Mouse (Mus musculus) bone marrow macrophage, adult 2 months (primary cell): ENCODE results near the gene Tgfbr2. TPM values are rescaled to one million over a fixed set of nuclear protein-coding genes. Genes with fewer than 3 reads are reported as not detected.

Experiments
- H3K27ac ChIP-seq: 2 replicates; pipeline ENCODE4 v1.5.1; 2012; ENCODE audit warnings: low read depth, low read length; ENCODE audit not compliant: insufficient read depth
- H3K4me1 ChIP-seq: 2 replicates; pipeline ENCODE4 v1.6.1; 2012; ENCODE audit warnings: low read length; ENCODE audit not compliant: control insufficient read depth, insufficient read depth
- H3K4me3 ChIP-seq: 2 replicates; pipeline ENCODE4 v1.5.1; 2012; ENCODE audit warnings: mild to moderate bottlenecking, low read length, moderate library complexity; ENCODE audit not compliant: insufficient read depth
- CTCF ChIP-seq: IDR thresholded peaks from 2 replicates; pipeline ENCODE4 v1.5.1; 2012; ENCODE audit warnings: low read depth, mild to moderate bottlenecking, low read length, moderate library complexity
- POLR2A ChIP-seq: IDR thresholded peaks from 2 replicates; pipeline ENCODE4 v1.6.1; 2012; ENCODE audit warnings: mild to moderate bottlenecking, low read depth, low read length, borderline replicate concordance
- polyA plus RNA-seq: library from polyadenylated mRNA; stranded (reverse); fragments of >200 nt; gene quantifications from 2 replicates; pipeline ENCODE4 v1.2.4, GENCODE M21; 2012; ENCODE audit not compliant: missing spikeins, insufficient read depth, insufficient read length

Tgfbr2 gene
- polyA plus RNA-seq, 1 experiment: 79.7 TPM

DNA sequence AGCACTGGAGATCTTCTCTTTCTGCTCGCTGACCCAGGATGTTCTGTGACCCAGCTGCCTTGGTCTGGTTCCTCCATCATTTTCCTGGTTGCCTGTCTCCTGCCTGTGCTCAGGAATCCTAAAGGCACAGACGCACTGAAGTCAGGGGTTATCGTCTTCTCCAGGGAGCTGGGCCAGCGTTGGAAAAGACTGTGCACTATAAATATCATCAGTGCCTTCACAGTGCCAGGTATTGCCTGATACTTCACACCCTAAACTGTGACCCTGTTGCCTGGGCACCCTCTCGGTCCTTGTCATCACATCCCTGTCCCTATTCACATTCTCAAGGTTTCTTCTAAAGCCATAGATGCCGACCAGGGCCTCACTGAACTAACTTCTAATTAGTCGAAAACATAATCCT, 55.2 kb downstream of the Tgfbr2 start:
- Histone ChIP-seq H3K4me1 (peaks cover 26% of the 10 kb centered on the region), H3K4me3 (no peak overlapping the region), H3K27ac (no peak overlapping the region)
- TF ChIP-seq CTCF (no peak), POLR2A (no peak)

- no peak for TF ChIP-seq CTCF
- no peak for TF ChIP-seq POLR2A
- Histone ChIP-seq H3K4me1 (peaks cover 18% of the 10 kb centered on the region), H3K27ac (no peak overlapping the region), H3K4me3 (no peak overlapping the region)
These were observed 56.8 kb downstream of the Tgfbr2 start for GRCm38 (mm10) chr9:116118332-116118872.

DNA sequence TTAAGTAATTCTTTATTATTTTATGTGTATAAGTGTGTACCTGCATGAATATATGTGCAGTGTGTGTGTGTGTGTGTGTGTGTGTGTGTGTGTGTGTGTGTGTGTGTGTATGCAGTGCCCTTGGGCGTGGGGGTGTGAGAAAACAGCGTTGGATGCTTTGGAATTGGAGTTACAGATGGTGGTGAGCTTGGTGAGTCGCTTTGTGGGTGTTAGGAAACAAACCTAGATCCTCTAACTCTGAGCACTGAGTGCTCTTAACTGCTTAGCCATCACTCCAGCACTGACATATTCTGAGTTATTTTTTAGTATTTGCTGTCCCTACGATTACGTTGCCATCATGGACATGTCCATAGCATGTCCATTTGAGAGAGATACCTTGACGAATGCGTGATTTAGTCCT, 59.3 kb downstream of the Tgfbr2 start:
- Histone ChIP-seq H3K27ac (no peak overlapping the region), H3K4me1 (no peaks in the 10 kb centered on the region), H3K4me3 (no peak overlapping the region)
- no peak for TF ChIP-seq POLR2A
- no peak for TF ChIP-seq CTCF

- Histone ChIP-seq H3K4me1 (no peaks in the 10 kb centered on the region), H3K27ac (no peak overlapping the region), H3K4me3 (no peak overlapping the region)
- TF ChIP-seq CTCF (no peak), POLR2A (no peak)
These were observed 60.8 kb downstream of the Tgfbr2 start for GRCm38 (mm10) chr9:116114339-116114738.

DNA sequence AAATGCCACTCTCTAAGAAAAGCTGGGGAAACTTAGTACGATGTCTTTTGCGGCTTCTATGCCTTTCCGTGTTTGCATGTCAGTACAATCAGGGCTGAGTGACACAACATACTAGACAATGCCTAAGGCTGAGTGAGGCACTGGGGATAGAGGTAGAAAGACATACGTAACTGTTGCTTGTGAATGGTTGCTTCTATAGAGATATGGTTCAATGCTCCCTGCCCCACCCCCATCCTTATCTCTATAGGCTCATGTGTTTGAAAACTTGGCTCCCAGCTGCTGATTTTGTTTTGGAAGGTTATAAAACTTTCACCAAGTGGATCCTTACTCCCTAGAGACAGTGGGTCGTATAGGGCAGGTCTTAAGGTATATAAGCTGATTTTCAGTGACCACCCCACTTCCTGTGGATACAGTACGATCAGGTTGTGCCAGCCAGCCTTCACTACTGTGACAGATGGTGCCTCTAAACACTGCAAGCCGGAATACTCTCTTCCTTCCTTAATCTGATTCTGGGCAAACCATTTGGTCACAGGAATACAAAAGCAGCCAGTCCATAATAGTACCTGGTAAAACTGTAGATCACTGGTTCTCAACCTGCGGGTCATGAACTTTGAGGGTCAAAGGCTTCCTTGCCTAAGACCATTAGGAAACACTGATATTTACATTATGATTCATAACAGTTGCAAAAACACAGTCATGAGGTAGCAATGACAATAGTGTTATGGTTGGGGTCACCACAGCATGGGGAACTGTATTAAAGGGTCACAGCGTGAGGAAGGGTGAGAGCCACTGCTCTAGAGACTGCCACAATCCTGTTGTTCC, 63.8 kb downstream of the Tgfbr2 start:
- TF ChIP-seq CTCF (no peak), POLR2A (no peak)
- Histone ChIP-seq H3K4me3 (no peak overlapping the region), H3K27ac (no peak overlapping the region), H3K4me1 (0 out of 2 replicates have a peak, but pooled peaks cover 2% of the 10 kb centered on the region)

- H3K4me3 ChIP-seq: no peak overlapping the region
- no peak overlapping the region for H3K27ac ChIP-seq
- 0 out of 2 replicates have a peak, but pooled peaks cover 2% of the 10 kb centered on the region for H3K4me1 ChIP-seq
- TF ChIP-seq POLR2A (no peak), CTCF (no peak)
These were observed 66.4 kb downstream of the Tgfbr2 start for GRCm38 (mm10) chr9:116108729-116109128.

DNA sequence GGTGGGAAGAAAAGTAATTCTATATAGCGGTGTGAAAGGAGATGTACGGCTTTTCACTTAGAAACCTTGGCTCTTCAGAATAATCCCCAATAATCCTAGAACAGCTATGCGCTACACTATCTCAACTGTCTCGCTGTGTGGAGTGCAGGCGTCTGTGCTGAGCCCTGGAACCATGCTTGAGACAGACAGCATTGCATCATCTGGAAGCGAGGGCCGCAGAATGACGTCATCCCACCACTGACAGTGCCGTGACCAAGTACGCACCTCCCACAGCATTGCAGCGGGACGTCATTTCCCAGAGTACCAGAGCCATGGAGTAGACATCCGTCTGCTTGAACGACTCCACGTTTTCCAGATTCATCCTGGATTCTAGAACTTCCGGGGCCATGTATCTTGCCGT, 70.4 kb downstream of the Tgfbr2 start:
- Histone ChIP-seq H3K4me3 (no peak overlapping the region), H3K4me1 (peaks cover 28% of the 10 kb centered on the region), H3K27ac (no peak overlapping the region)
- no peak for TF ChIP-seq POLR2A
- TF ChIP-seq CTCF: no peak

DNA sequence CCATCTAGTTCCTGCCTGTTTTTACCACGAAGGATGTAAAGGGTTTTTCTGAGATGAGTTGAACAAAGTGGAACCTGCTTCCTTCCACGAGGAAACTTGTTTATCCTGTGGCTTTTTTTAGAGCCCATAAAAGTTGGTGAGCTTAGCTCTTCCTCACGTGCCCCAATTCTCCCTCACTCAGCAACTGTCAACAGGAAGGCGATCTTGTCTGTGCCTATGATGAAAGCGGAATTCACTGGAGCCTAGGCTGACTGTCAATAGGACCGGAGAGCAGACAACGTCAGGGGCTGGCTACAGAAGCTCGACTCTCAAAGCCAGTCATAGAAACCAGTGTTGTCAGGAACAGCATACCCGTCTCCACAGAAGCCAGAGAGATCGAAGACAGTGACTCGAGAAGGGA, 73.3 kb downstream of the Tgfbr2 start:
- TF ChIP-seq CTCF (no peak), POLR2A (no peak)
- peak overlapping the region; percentile 89 for H3K27ac ChIP-seq

DNA sequence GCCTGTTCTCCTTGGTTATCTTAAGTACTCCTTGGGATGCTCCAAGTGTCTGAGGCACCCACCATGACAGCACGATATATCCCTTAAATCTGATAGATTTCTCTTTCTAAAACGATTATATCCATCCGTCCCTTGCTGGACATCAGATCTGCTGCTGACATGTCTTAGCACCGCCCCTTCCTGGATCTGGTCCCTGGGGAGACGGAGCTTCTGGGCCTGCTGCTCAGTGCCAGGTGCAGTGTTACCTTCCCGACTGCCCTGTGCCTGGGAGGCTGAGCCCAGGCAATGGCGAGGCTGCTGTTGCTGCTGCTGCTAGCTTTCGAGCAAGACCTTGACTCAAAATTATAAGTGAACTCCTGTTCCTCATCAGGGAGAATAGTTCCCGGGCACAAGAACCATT, 75.1 kb downstream of the Tgfbr2 start:
- Histone ChIP-seq H3K27ac (no peak overlapping the region), H3K4me3 (no peak overlapping the region), H3K4me1 (peaks cover 48% of the 10 kb centered on the region)
- TF ChIP-seq POLR2A (no peak), CTCF (no peak)

More for the DNA sequence above, 73.3 kb downstream of the Tgfbr2 start:
- Histone ChIP-seq H3K4me3 (no peak overlapping the region), H3K4me1 (peaks cover 39% of the 10 kb centered on the region)

GRCm38 (mm10) chr9:116099596-116099993, 75.6 kb downstream of the Tgfbr2 start:
- Histone ChIP-seq H3K4me3 (no peak overlapping the region), H3K27ac (no peak overlapping the region), H3K4me1 (peaks cover 48% of the 10 kb centered on the region)
- TF ChIP-seq CTCF (no peak), POLR2A (no peak)
